11 mouse cellular contexts compared by ENCODE assay signal in the genomic region with DNA sequence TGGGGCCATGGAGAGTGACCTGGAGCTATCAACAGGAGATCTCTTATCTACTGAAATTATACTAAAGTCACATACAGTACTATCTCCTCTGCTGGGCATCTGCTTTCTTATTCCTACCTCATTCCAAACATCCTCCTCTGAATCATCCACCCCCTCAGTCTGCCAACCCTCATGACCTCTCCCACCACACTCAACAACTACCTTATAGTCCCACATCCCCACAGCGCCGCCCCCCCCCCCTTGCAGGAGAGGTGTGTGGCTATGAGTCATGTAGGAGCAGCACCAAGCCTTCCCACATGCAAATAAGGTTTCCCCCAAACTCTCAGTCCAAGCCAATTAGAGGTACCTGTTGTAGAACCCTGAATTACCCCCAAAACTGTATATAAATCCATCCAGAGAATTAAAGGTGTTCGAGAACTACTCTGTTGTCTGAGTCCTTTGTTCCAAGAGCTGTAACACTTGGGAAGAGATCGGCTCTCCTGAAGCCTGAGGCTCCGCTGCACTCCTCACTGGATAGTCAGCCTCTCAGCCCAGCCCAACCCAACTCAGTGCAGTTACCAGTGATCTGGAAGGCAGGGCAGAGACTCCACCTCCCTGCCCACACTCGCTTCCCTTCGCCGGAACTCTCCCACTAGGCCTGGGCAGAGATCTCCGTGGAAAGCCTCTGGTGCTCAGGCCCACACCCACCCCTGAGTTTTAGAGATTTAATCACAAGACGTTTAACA.
A peak's percentile ranks its signal among the peaks of the same experiment; 100 is the strongest.
DNase-seq lines count a peak whose midpoint lies in the region; ATAC-seq lines count a peak whose summit lies in the region.
"Had no signal": no experiment of that assay in that cellular context is flagged by ENCODE, and none has a peak within 500 bp of the region (broad histone marks: within the 10 kb centered on the region; RNA-seq: fewer than 3 reads in every experiment).

No protein-coding gene starts in this region.

- no peak for ATAC-seq in stomach, embryonic 14.5 days (ENCODE audit: insufficient number of reproducible peaks, insufficient read depth, low FRiP score, low read depth)
- ATAC-seq in neural tube, embryonic 15.5 days (ENCODE audit: low FRiP score) = no peak

- no peaks in the 10 kb centered on the region; the same call in 1 of the 2 replicates for H3K36me3 ChIP-seq in stomach, embryonic 14.5 days (ENCODE audit: control insufficient read depth, insufficient read depth, low read length)
- H3K36me3 ChIP-seq in neural tube, embryonic 15.5 days = no peaks in the 10 kb centered on the region
- H3K36me3 ChIP-seq: hindbrain, embryonic 15.5 days had no signal

- peaks cover 3% of the 10 kb centered on the region; the same call in 1 of the 2 replicates for H3K4me1 ChIP-seq in stomach, embryonic 14.5 days (ENCODE audit: control insufficient read depth, insufficient read depth, low read length)
- peaks cover 14% of the 10 kb centered on the region; the same call in 1 of the 2 replicates for H3K4me1 ChIP-seq in neural tube, embryonic 15.5 days
- H3K4me1 ChIP-seq: hindbrain, embryonic 15.5 days had no signal

- 55% methylated on average over 10 of the region's 10 CpGs for WGBS in stomach, embryonic 14.5 days
- WGBS in neural tube, embryonic 15.5 days = 64% methylated on average over 10 of the region's 10 CpGs

- H3K9ac ChIP-seq in stomach, embryonic 14.5 days (replicated peaks; ENCODE audit: low read depth, low read length) = no peak overlapping the region
- H3K9ac ChIP-seq in neural tube, embryonic 15.5 days (replicated peaks) = no peak overlapping the region
- H3K9ac ChIP-seq: hindbrain, embryonic 15.5 days; limb, embryonic 15.5 days had no signal

- no peak overlapping the region for H3K4me2 ChIP-seq in stomach, embryonic 14.5 days (replicated peaks; ENCODE audit: low read depth, low read length)
- H3K4me2 ChIP-seq in neural tube, embryonic 15.5 days = no peak overlapping the region
- H3K4me2 ChIP-seq: hindbrain, embryonic 15.5 days; limb, embryonic 15.5 days had no signal

- H3K4me3 ChIP-seq in stomach, embryonic 14.5 days (ENCODE audit: low read depth, low read length) = no peak overlapping the region
- H3K4me3 ChIP-seq in neural tube, embryonic 15.5 days (replicated peaks) = no peak overlapping the region
- H3K4me3 ChIP-seq: hindbrain, embryonic 15.5 days; limb, embryonic 15.5 days had no signal

- 0 out of 2 replicates have a peak overlapping the region, but pooled peaks have one; percentile 27 for H3K27ac ChIP-seq in stomach, embryonic 14.5 days (ENCODE audit: low read length)
- H3K27ac ChIP-seq in neural tube, embryonic 15.5 days (replicated peaks) = no peak overlapping the region
- H3K27ac ChIP-seq: hindbrain, embryonic 15.5 days; limb, embryonic 15.5 days had no signal

- DNase-seq in adrenal gland, postnatal 10 days = peak; percentile 37
- DNase-seq in adrenal gland, adult 8-10 months = no peak
- peak; percentile 7 for DNase-seq in retina, postnatal 1 day
- no peak for DNase-seq in retina, embryonic 14.5 days (ENCODE audit: low spot score)
- DNase-seq in kidney, postnatal 4 days = peak; percentile 30 to 41
- no peak for DNase-seq in frontal cortex, postnatal 25 days (ENCODE audit: low spot score in 2 of 2)
- DNase-seq: thymus, adult 2 months had no signal

- H3K9me3 ChIP-seq in stomach, embryonic 14.5 days (ENCODE audit: control insufficient read depth, low read depth, low read length) = no peaks in the 10 kb centered on the region
- no peaks in the 10 kb centered on the region for H3K9me3 ChIP-seq in neural tube, embryonic 15.5 days (replicated peaks)
- H3K9me3 ChIP-seq: hindbrain, embryonic 15.5 days; limb, embryonic 15.5 days had no signal

- no peaks in the 10 kb centered on the region for H3K27me3 ChIP-seq in stomach, embryonic 14.5 days (ENCODE audit: control insufficient read depth, insufficient read depth, low read length)
- no peaks in the 10 kb centered on the region for H3K27me3 ChIP-seq in neural tube, embryonic 15.5 days (replicated peaks)
- H3K27me3 ChIP-seq: hindbrain, embryonic 15.5 days; limb, embryonic 15.5 days had no signal

Comparison
In these comparisons a context has a peak if more than half of its experiments do, and no peak if none do; other contexts are left out.
1. DNase-seq: peak in adrenal gland, postnatal 10 days (single experiment), retina, postnatal 1 day (single experiment) and kidney, postnatal 4 days (2 of 2); none in adrenal gland, adult 8-10 months (single experiment), retina, embryonic 14.5 days (single experiment) and frontal cortex, postnatal 25 days (0 of 2).